ENCODE assay signal across 10 mouse cellular contexts in the genomic region with DNA sequence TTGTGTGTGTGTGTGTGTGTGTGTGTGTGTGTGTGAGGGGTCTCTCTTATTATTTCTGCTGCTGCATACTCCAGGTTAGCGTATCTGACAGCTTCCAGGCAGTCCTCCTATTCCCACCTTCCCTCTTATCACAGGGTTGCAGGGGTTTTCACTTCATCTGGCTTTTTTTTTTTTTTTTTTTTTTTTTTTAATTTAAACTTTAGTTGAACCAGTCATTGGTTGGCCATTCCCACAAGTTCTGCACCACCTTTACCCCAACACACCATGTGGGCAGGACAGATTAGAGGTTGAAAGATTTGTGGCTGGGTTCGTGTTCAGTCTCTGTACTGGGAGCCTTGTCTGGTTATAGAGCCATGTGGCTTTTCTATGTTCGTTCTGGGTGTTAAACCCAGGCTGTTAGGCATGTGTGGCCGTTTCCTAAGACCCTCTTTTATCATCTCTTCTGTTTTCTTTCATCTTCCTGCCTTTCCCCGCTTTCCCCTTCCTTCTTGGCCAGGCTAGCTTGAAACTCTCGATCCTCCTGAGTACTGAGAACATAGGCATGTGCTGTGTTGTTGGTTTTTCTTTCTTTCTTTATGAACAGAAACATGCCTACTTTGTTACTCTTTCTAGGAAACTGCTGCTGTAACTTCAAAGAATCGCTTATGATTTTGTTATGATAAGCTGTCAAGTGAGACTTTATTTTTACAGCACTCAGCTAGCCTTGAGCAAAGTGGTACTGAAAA. TPM values are rescaled to one million over a fixed set of nuclear protein-coding genes. Genes with fewer than 3 reads are reported as not detected.
DNase-seq lines count a peak whose midpoint lies in the region; ATAC-seq and TF ChIP-seq lines count a peak whose summit lies in the region.
"Had no signal": no experiment of that assay in that cellular context is flagged by ENCODE, and none has a peak within 500 bp of the region (broad histone marks: within the 10 kb centered on the region; RNA-seq: fewer than 3 reads in every experiment).

No protein-coding gene starts in this region.

- intact Hi-C loops in heart, postnatal 25 days (cut with DNase I) = loop anchor here (2.0 kb wide), 1 partner anchor 25 kb away; no protein-coding TSS in a partner anchor
- intact Hi-C loops in left cerebral cortex, postnatal 10 days (cut with DNase I) = no loop called here

- TF ChIP-seq CTCF in lung, postnatal 0 days (IDR thresholded peaks at IDR 0.05) = no peak

- H3K4me3 ChIP-seq in heart, embryonic 11.5 days (ENCODE audit: low read depth, low read length) = no peak overlapping the region
- H3K4me3 ChIP-seq in lung, postnatal 0 days (ENCODE audit: low read depth, low read length) = no peak overlapping the region
- no peak overlapping the region for H3K4me3 ChIP-seq in stomach, embryonic 15.5 days (replicated peaks)
- H3K4me3 ChIP-seq: forebrain, embryonic 15.5 days had no signal

- peak overlapping the region; percentile 16; the same call in 1 of the 2 replicates for H3K4me2 ChIP-seq in heart, embryonic 11.5 days
- peak overlapping the region; percentile 20; the same call in 1 of the 2 replicates for H3K4me2 ChIP-seq in lung, postnatal 0 days (replicated peaks; ENCODE audit: low read depth, low read length)
- H3K4me2 ChIP-seq in stomach, embryonic 15.5 days = peak overlapping the region; percentile 13; the same call in 1 of the 2 replicates
- H3K4me2 ChIP-seq: forebrain, embryonic 15.5 days had no signal

- peaks cover 22% of the 10 kb centered on the region for H3K4me1 ChIP-seq in heart, embryonic 11.5 days (ENCODE audit: control insufficient read depth, insufficient read depth, low read length)
- H3K4me1 ChIP-seq in lung, postnatal 0 days (ENCODE audit: insufficient read depth, low read depth, low read length) = peaks cover 21% of the 10 kb centered on the region; the same call in 1 of the 2 replicates
- H3K4me1 ChIP-seq in stomach, embryonic 15.5 days = 0 out of 2 replicates have a peak, but pooled peaks cover 2% of the 10 kb centered on the region
- H3K4me1 ChIP-seq: forebrain, embryonic 15.5 days had no signal

- H3K9ac ChIP-seq in heart, embryonic 11.5 days (ENCODE audit: low read depth, low read length) = no peak overlapping the region
- H3K9ac ChIP-seq in lung, postnatal 0 days (replicated peaks; ENCODE audit: low read depth) = no peak overlapping the region
- no peak overlapping the region for H3K9ac ChIP-seq in stomach, embryonic 15.5 days
- H3K9ac ChIP-seq: forebrain, embryonic 15.5 days had no signal

- DNase-seq in heart, postnatal 25 days (ENCODE audit: low spot score) = no peak
- no peak for DNase-seq in lung, postnatal 0 days (ENCODE audit: low spot score)
- DNase-seq in lung, postnatal 10 days = no peak
- no peak for DNase-seq in thymus, postnatal 14 days
- DNase-seq in left cerebral cortex, postnatal 10 days (ENCODE audit: extremely low spot score in 1 of 2, low spot score in 2 of 2) = no peak

- peak; percentile 66 for ATAC-seq in heart, embryonic 11.5 days (replicated peaks; ENCODE audit: insufficient number of reproducible peaks, low FRiP score, low TSS enrichment)
- no peak for ATAC-seq in lung, postnatal 0 days
- peak; percentile 65 to 68 for ATAC-seq in hematopoietic stem cell, adult 5-6 weeks (replicated peaks in 1 of 2; ENCODE audit: insufficient read depth in 1 of 2, low FRiP score in 2 of 2, low TSS enrichment in 1 of 2, low read depth in 1 of 2, poor library complexity in 2 of 2, severe bottlenecking in 2 of 2)
- no peak for ATAC-seq in stomach, embryonic 15.5 days (ENCODE audit: insufficient read depth, low FRiP score, low read depth)
- ATAC-seq: forebrain, embryonic 15.5 days had no signal

- H3K27ac ChIP-seq in heart, embryonic 11.5 days (ENCODE audit: low read depth, low read length) = peak overlapping the region; percentile 81
- H3K27ac ChIP-seq in lung, postnatal 0 days (ENCODE audit: low read length) = peak overlapping the region; percentile 71
- no peak overlapping the region; the same call in 1 of the 2 replicates for H3K27ac ChIP-seq in stomach, embryonic 15.5 days
- H3K27ac ChIP-seq: forebrain, embryonic 15.5 days had no signal

- H3K27me3 ChIP-seq in heart, embryonic 11.5 days (ENCODE audit: control insufficient read depth, insufficient read depth, low read length) = no peaks in the 10 kb centered on the region
- no peaks in the 10 kb centered on the region for H3K27me3 ChIP-seq in lung, postnatal 0 days (replicated peaks; ENCODE audit: insufficient read depth, low read length)
- no peaks in the 10 kb centered on the region for H3K27me3 ChIP-seq in stomach, embryonic 15.5 days (replicated peaks)
- H3K27me3 ChIP-seq: CH12.LX; forebrain, embryonic 15.5 days had no signal

- peaks cover 4% of the 10 kb centered on the region; the same call in 1 of the 2 replicates for H3K36me3 ChIP-seq in heart, embryonic 11.5 days (ENCODE audit: control insufficient read depth, insufficient read depth, low read length)
- peaks cover 14% of the 10 kb centered on the region; the same call in 1 of the 2 replicates for H3K36me3 ChIP-seq in lung, postnatal 0 days (ENCODE audit: insufficient read depth, low read length)
- H3K36me3 ChIP-seq in stomach, embryonic 15.5 days = no peaks in the 10 kb centered on the region

- WGBS in heart, embryonic 11.5 days (ENCODE audit: insufficient replicate concordance) = 38% methylated on average over 7 of the region's 7 CpGs
- 26% methylated on average over 7 of the region's 7 CpGs for WGBS in lung, postnatal 0 days
- WGBS in stomach, embryonic 15.5 days = 47% methylated on average over 7 of the region's 7 CpGs

- no peaks in the 10 kb centered on the region for H3K9me3 ChIP-seq in heart, embryonic 11.5 days (replicated peaks; ENCODE audit: control insufficient read depth, low read length)
- no peaks in the 10 kb centered on the region for H3K9me3 ChIP-seq in lung, postnatal 0 days (ENCODE audit: low read length)
- H3K9me3 ChIP-seq in stomach, embryonic 15.5 days = no peaks in the 10 kb centered on the region
- H3K9me3 ChIP-seq: forebrain, embryonic 15.5 days had no signal

- no peak for TF ChIP-seq EP300 in lung, postnatal 0 days (IDR thresholded peaks at IDR 0.05)

RNA-seq across cellular contexts. Expression of gene B4galt4, which starts 13.6 kb away (rescaled TPM):
- polyA plus RNA-seq in heart, embryonic 11.5 days (2014; fragmentation: Nextera tagmentation; extraction: Ambion mirVana) = 31.0 and 33.8 TPM in 2 replicates
- 10 to 100 TPM in 1 of 2 experiments, 1 to 10 TPM in 1; 9.2 to 11.0 TPM for total RNA-seq in heart, postnatal 25 days (2021)
- 49.0 and 50.0 TPM in 2 replicates for polyA plus RNA-seq in lung, postnatal 0 days (2015; fragmentation: Nextera tagmentation; extraction: Ambion mirVana)
- total RNA-seq in hematopoietic stem cell, adult 5-6 weeks (2017) = 29.8 and 37.3 TPM in 2 replicates
- 21.1 and 21.8 TPM in 2 replicates for polyA plus RNA-seq in stomach, embryonic 15.5 days (2015; fragmentation: Nextera tagmentation; extraction: Ambion mirVana)
- 10 to 100 TPM; 19.2 to 22.1 TPM for total RNA-seq in left cerebral cortex, postnatal 10 days (2021)
- total RNA-seq: CH12.LX had no signal

RNA-seq across cellular contexts. Expression of gene Arhgap31, which starts 42.5 kb away (rescaled TPM):
- polyA plus RNA-seq in heart, embryonic 11.5 days (2014; fragmentation: Nextera tagmentation; extraction: Ambion mirVana) = 33.9 and 35.8 TPM in 2 replicates
- 10 to 100 TPM; 34.8 to 48.2 TPM for total RNA-seq in heart, postnatal 25 days (2021)
- polyA plus RNA-seq in lung, postnatal 0 days (2015; fragmentation: Nextera tagmentation; extraction: Ambion mirVana) = 19.2 and 23.6 TPM in 2 replicates
- total RNA-seq in hematopoietic stem cell, adult 5-6 weeks (2017) = 4.7 and 5.4 TPM in 2 replicates
- polyA plus RNA-seq in stomach, embryonic 15.5 days (2015; fragmentation: Nextera tagmentation; extraction: Ambion mirVana) = 9.8 and 10.1 TPM in 2 replicates
- 10 to 100 TPM; 17.7 to 18.9 TPM for total RNA-seq in left cerebral cortex, postnatal 10 days (2021)

RNA-seq across cellular contexts. Expression of gene Upk1b, which starts 44.5 kb away (rescaled TPM):
- 30.6 and 33.2 TPM in 2 replicates for polyA plus RNA-seq in heart, embryonic 11.5 days (2014; fragmentation: Nextera tagmentation; extraction: Ambion mirVana)
- 1 to 10 TPM; 4.4 to 6.8 TPM for total RNA-seq in heart, postnatal 25 days (2021)
- polyA plus RNA-seq in lung, postnatal 0 days (2015; fragmentation: Nextera tagmentation; extraction: Ambion mirVana) = 61.3 and 71.6 TPM in 2 replicates
- total RNA-seq in hematopoietic stem cell, adult 5-6 weeks (2017) = not detected in 2 replicates
- 28.4 and 41.5 TPM in 2 replicates for polyA plus RNA-seq in stomach, embryonic 15.5 days (2015; fragmentation: Nextera tagmentation; extraction: Ambion mirVana)
- under 1 TPM; 0.93 to 0.99 TPM for total RNA-seq in left cerebral cortex, postnatal 10 days (2021)
- total RNA-seq: CH12.LX had no signal
- polyA plus RNA-seq: forebrain, embryonic 15.5 days had no signal

Comparison
In these comparisons a context has a peak if more than half of its experiments do, and no peak if none do; other contexts are left out.
1. ATAC-seq: peak in heart, embryonic 11.5 days (single experiment) and hematopoietic stem cell, adult 5-6 weeks (2 of 2); none in lung, postnatal 0 days (single experiment) and stomach, embryonic 15.5 days (single experiment).
2. Peak in every context shown above with its lines, with median percentiles within 50 percentile points of each other: H3K4me2 ChIP-seq.